Mouse (Mus musculus): ENCODE data around the gene Rpl3. TPM values are rescaled to one million over a fixed set of nuclear protein-coding genes. Genes with fewer than 3 reads are reported as not detected.

The Rpl3 gene
- total RNA-seq, 2 experiments from 2014 or later: 154 to 183 TPM

DNA sequence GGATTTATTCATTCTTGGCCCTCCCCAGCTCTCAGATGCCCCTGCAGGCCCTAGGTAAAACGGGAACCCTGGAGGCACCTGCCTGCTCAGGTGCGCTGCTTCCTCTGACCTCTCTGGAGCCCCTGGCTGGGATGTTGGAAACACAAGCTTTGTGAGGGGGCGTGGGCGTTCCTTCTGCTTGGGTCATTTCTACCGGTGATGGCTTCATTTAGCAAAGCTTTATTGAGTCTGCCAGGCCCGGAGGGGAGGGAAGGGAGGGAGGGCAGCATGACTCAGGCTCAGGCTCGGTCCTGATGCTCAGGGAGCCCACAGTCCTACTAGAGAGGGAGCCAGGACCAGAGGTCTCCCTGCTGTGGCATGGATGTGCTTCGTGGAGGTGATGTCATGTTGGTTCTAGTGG lies 931 bp upstream of the Rpl3 start:
- DNase-seq (ENCODE audit: low spot score): no peak
- intact Hi-C loops (cut with DNase I): loop anchor here (5.0 kb wide), 1 partner anchor 130 kb away; no protein-coding TSS in a partner anchor

DNA sequence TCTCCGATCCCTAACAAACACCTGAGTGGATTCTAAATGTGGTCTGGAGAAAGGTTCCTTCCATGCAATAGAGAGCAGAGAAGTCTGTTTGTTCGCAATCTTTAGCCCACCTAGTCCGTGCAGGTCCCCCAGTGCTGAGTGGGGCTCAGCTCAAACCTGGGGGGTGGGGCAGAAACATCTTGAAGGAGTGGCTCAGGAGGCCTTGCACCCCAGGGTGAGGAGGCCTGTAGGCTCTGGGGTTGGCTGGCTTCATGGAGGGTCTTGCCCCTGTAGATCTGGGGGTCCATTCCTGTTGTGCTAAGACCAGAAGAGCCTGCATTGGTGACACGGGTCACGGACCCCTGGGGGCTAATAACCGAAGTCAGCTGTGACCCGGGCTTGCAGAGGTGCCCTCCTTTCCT lies 373 bp upstream of the Rpl3 start:
- intact Hi-C loops (cut with DNase I): loop anchor here (5.0 kb wide), 1 partner anchor 130 kb away; no protein-coding TSS in a partner anchor
- no peak for DNase-seq (ENCODE audit: low spot score)

DNA sequence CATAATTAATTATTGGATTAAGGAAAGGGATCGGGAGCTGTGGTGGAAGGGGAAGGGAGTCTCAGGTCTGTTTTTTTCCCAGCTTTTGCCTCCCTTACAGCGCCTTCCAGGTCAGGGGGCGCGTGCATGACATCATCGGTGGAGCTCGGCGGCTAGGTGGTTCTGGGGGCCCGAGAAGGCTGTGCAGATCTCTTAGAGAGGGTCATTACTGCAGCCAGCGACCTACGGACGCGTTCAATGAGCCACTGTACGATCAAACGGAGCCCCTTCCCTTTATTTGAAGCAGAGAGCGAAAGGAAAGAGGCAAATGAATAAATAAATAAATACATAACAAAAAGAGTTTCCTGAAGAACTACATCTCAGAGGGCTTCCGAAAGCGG lies 937 bp downstream of the Rpl3 start:
- no peak for DNase-seq (ENCODE audit: low spot score)
- intact Hi-C loops (cut with DNase I): loop anchor here (5.0 kb wide), 1 partner anchor 132 kb away; no protein-coding TSS in a partner anchor

DNA sequence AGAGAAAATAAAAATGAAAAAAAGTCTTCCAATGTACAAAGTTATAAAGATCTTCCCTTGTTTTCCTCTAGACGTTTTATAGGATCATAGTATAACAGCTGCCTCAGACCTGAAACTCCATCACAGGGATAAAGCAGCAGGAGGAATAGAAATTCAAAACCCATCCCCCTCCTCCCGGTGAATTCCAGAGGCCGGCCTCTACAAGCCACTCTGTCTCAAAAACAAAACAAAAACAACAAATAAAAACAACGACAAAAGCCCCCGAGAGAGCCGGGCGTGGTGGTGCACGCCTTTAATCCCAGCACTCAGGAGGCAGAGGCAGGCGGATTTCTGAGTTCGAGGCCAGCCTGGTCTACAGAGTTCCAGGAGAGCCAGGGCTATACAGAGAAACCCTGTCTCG lies 1.5 kb downstream of the Rpl3 start:
- intact Hi-C loops (cut with DNase I): loop anchor here (5.0 kb wide), 1 partner anchor 132 kb away; no protein-coding TSS in a partner anchor
- no peak for DNase-seq (ENCODE audit: low spot score)

DNA sequence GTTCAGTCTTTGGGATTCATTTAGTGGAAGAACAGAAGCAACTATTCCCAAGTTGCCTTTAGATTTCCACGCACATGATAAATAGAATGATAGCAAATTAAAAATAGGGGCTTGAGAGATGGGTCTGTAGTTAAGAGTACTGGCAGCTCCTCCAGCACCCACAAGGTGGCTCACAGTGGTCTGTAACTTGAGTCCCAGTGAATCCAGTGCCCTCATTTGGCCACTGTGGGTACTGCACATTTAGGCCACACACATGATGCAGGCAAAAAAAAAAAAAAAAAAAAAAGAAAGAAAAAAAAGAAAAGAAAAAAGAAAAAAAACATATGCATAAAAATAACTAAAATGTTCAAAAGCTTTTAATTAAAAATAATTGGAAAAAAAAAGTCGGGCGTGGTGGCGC lies 3.0 kb downstream of the Rpl3 start:
- intact Hi-C loops (cut with DNase I): loop anchor here (5.0 to 10.0 kb wide), 3 partner anchors 44 to 619 kb away; partner anchors contain the start of gene Tab1
- peak; percentile 65 for DNase-seq (ENCODE audit: low spot score)

DNA sequence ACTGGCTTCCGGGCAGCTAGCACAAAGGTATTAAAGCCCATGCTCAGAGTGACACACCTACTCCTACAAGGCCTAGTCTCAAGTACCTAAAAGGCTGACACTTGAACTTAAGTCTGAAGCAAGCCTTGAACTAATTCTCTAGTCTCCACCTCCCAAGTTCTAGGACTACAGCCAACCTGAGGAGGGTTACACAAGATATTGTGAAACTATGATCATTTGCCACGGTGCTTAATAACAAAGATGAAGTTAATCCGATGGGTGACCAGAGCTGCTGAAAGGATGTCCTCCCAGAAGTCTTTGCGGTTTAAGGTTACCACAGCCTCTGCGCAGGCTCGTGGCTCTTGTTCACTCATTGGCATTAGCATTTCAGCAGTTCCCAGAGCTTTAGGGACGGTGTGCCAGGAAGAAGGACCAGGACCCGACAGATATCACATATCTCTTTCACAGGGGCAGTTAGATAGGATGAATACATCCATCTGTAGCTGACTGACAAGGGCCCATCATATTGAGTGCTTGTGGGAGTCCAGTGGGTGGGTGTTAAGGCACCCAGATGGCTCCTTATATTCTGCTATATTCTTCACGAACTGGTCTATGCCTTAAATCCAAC lies 4.2 kb downstream of the Rpl3 start:
- intact Hi-C loops (cut with DNase I): loop anchor here (5.0 to 10.0 kb wide), 3 partner anchors 45 to 620 kb away; partner anchors contain the start of gene Tab1

DNA sequence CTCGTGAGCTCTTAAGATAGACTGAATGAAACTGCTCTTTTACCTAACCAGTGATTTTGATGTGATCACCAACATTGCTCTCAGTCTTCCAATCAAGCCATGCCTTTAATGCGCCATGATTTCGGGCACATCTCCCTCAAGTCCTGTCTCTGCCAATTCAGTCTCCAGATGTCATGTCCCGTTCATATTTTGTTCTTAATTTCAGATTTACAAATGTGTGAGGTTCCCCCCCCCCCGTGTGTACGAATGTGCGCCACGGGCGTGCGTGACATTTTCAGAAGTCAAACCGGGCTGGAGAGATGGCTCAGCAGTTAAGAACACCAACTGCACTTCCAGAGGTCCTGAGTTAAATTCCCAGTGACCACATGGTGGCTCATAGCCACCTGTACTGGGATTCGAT lies 7.9 kb downstream of the Rpl3 start:
- DNase-seq (ENCODE audit: low spot score): no peak
- intact Hi-C loops (cut with DNase I): loop anchor here (10.0 kb wide), 1 partner anchor 319 kb away; no protein-coding TSS in a partner anchor

More for the DNA sequence above, 4.2 kb downstream of the Rpl3 start:
- DNase-seq (ENCODE audit: low spot score): no peak

DNA sequence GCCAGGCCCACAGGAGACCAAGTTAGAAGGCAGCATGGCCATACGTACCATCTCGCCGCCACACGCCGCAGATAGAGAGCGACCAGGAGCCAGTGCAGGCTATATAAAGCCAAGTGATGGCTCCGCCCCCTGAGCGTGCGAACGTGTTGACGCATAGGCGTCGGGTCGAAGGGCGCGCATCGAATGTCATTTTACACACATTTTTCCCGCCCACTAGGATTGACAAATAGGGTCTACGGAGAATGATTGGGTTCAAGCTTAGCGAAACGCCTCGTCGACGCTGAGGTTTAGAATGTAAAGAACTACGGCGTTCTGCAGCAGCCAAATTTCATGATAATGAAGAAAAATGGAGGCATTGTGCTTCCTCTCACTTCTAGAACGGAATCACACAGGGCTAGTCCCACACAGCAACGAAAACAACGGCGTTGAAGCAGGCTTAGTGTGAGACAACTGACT lies 8.4 kb downstream of the Rpl3 start:
- intact Hi-C loops (cut with DNase I): loop anchor here (10.0 kb wide), 1 partner anchor 319 kb away; no protein-coding TSS in a partner anchor
- DNase-seq (ENCODE audit: low spot score): peak; percentile 95

DNA sequence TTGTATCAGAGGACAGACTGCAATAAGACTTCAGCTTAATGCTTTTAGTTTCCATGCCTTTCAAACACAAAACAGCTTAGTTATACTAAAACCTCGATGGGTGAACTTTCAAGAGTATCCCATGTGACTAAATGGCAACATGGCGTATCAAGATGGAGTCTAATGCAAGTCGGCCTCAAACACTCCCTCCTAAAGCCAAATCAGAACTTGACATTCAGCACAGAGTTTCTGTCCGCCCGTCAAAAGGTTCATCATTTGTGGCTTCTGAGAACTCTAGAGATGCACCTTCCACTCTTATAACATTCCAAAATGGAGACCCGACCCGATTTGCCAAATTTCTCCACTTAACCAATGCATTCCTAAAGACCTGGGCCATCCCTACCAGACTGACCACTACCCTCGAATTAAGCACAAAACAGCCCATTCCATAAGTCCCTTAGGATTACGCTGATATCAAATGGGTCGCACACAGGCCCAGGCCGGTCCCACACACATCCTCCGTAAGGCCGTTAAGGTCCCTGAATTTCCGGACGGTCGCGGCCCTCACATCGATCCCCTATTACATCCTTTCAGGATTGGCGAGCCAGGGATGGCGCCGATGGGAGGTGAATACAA lies 8.9 kb downstream of the Rpl3 start:
- no peak for DNase-seq (ENCODE audit: low spot score)
- intact Hi-C loops (cut with DNase I): loop anchor here (10.0 kb wide), 1 partner anchor 318 kb away; no protein-coding TSS in a partner anchor

DNA sequence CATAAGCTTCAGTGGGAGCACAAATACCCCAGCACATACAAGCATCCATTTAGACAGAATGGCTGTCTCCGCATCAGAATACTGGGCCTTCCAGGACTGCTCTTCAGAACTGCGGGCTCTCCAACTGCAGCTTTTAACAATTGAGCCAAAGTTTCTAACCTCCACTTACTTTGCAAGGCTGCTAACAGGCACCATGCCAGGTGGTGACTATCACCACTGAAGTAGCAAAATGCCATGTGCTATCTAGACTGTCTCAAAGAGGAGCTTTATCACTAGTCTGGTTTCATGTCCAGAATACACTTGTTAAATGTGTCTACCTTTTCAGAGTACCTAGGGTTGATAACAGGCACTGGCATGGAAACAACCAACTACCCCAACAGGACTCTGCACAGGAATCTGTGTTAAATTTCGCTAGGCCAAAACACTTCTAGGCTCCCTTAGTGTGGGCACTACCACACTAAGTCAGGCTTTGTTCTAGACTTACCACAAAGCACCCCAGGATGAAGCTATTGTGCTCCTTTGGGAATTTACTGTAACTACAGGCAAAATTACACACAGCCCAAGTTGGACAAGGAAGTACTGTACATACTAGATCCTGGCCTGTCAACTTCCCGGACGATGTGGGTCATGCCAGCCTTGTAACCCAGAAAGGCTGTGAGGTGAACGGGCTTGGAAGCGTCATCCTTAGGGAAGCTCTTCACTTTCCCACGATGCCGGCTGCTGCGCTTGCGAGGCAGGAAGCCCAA lies 9.7 kb downstream of the Rpl3 start:
- no peak for DNase-seq (ENCODE audit: low spot score)
- intact Hi-C loops (cut with DNase I): loop anchor here (10.0 kb wide), 1 partner anchor 317 kb away; no protein-coding TSS in a partner anchor

DNA sequence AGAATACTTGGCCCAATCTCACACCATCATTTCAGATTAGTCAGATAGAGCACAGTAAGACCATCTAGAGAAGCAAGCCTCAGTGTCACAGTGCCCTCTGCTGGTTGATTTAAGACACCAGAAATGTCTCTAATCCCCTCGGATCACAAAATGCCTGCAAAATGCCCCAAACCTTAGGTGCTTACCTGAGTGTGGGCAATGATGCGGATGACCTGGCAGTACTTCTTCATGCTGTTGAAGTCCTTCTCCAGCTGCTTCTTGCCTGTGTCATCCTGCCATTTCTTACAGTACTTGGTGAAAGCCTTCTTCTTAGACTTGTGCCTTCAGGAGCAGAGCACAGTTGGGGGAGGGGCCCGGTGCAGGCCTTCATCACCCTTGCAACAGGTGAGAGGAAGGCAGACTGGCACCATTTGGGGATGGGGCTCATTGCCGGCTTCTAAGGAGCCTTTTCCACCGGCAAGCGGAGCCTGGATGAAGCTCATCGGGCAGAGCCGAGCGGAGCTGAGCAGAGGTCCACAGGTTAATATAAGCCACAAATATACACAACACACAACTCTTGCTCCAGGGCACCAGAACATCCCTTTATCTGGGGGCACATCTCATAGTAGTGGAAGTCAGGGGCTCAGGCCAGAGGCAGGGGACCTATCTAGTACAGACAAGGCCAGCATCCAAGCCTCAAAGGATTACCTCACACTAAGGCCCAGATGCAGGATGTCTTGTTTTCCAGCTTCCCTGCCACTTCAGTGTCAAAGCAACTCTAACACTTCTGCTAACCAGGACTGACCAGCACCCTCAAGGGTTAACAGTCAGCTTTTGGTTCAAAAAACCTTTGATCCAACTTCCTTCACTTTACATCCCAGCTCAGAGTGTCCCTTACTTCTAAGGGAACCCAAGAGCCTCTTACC lies 10.7 kb downstream of the Rpl3 start:
- DNase-seq (ENCODE audit: low spot score): no peak
- intact Hi-C loops (cut with DNase I): loop anchor here (10.0 kb wide), 1 partner anchor 316 kb away; no protein-coding TSS in a partner anchor

DNA sequence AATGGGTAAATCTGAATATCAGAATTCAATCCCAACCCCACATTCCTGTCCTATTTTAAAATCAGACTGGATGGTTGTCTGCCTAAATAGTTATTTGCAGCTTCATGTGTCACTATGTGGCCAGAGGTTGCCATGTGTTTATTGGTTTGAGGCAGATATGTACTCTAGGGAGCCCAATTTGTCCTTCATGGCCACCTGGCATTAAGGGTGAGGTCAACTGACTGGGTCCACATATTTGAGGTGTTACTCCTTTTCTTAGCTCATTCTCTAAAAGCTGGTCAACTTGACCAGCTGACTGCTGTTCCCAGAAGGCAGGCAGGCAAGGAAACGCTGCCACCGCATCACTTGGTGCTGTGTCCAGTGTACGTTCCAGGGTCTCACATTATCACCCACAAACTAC lies 11.7 kb downstream of the Rpl3 start:
- DNase-seq (ENCODE audit: low spot score): no peak
- intact Hi-C loops (cut with DNase I): loop anchor here (10.0 kb wide), 1 partner anchor 315 kb away; no protein-coding TSS in a partner anchor

DNA sequence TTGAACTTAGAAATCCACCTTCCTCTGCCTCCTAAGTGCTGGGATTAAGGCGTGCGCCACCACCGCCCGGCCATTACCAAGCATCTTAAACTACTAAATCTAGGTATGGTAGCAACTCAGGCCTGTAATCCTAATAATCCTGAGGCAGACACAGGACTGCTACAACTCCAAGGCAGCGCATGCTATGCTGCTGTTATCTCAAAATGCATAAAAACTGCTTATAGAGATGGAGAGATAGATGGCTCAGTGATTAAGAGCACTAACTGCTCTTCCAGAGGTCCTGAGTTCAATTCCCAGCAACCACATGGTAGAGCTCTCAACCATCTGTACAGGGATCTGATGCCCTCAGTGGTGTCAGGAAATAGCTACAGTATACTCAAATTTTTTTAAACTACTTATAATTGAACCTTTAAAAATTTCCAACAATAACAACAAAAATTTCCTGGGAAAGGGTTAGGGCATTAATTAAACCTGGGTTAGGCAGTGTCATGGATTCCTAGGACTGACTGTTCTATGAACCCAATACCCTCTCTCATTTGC lies 12.5 kb downstream of the Rpl3 start:
- DNase-seq (ENCODE audit: low spot score): no peak
- intact Hi-C loops (cut with DNase I): no loop called here

DNA sequence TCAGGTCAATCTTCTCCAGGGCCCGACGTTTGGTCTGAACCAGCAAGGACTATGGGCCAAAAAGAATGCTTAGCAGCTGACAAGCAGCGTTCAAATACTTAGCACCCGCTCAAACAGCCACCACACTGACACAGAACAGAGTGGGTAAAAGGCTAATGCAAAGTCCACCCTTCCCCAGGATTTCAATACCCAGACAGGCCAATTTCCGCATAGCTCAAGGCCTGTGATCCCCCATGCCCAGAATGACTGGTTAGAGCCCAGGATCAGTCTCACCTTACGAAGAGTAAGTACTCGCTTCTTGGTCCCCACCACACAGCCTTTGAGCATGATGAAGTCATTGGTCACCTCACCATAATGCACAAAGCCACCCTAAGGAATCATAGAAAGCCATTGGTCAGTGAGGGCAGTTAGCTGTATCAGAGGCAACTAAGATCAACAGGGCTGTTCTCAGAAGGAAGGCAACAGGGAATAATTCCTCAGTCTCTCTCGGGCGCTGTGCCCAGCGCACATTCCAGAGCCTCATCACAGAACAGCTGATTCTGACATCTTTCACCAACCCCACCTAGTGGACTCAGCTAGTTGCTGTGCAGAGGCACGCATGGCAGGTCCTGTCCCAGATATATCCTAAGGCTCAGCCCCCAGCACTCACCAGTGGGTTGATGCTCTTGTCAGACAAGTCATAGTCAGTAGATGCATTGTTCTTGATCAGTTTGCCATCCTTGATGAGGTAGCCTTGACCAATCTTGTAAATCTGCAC lies 13.4 kb downstream of the Rpl3 start:
- DNase-seq (ENCODE audit: low spot score): no peak
- intact Hi-C loops (cut with DNase I): no loop called here

DNA sequence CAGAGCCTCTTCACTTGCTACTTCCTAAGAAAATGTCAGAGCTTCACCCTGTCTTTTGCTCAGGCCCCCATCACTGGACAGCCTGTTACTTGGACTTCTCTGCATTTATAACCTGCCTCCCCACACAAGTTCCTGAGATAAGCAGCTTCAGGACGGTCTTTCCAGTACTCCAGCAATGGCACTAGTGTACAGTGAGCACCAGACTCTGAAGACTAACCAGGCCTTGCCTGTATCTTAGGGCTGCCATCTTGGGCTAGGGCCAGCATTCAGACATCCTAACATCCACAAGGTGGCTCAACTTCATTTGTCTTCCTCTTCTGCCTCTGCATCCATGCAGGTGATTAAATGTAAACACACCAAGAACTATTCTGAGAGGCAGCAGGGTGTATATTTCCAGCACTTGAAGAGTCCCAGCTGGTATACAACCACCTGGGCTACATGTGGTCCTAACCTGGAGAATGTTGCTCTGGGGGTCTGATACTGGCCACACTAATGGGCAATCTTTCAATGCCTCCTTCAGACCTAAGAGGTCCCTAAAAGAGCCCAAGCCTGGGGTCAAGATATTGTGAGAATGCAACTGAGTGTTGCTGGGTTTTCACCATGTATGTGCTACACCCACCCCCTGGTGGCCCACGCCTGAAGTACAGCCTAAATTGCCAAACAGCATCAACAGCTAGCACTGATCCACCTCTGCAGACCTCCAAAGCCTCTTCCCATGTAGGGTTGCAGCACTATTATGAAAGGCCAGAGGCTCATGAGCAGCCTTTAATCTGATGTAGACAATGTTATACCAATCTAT lies 15.1 kb downstream of the Rpl3 start:
- peak; percentile 40 for DNase-seq (ENCODE audit: low spot score)
- intact Hi-C loops (cut with DNase I): loop anchor here (1.0 kb wide), 1 partner anchor 130 kb away; no protein-coding TSS in a partner anchor

DNA sequence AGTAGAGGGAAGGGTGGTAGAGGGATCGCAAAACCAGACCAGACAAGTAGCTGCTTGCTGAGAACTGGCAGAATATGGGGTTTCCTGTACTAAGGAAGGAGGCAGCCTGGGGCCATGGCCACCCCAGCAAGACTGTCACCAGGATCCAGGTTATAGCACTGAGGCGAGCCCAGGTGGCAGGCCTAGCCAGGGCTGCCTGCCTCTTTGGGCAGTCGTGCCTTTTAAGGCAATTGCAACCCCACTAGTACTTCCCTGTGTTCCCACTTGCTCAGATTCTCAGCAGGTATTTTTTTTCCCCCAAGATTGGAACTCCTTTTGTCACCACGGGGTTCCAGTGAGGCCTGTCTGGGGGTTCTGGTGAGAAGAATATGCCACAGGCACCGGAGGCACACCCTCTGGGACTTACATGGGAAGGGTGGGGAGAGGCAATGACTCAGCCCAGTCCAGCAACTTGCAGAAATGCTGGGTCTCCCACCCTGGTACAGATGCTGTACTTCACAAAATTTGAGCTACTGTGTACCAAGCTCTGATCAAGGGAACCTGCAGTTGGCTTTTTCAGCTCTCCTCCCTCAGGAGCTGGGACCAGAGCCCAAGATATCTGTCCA lies 15.8 kb downstream of the Rpl3 start:
- intact Hi-C loops (cut with DNase I): loop anchor here (1.0 kb wide), 1 partner anchor 130 kb away; no protein-coding TSS in a partner anchor
- no peak for DNase-seq (ENCODE audit: low spot score)

DNA sequence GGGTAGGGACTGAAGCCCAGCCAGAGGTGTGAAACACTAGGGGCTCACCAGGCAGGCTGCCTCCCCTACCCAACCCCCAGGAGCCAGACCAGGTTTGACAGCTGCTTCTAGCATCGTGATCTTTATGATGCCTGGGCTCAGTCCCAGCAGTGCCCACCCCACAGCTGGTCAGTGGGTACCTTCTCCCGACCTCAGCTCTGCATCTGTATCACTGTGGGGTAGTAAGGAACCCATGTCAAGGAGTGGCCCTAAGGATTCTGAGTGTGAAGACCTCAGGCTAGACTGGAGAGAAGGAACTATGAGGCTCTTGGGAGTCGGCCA lies 16.3 kb downstream of the Rpl3 start:
- intact Hi-C loops (cut with DNase I): no loop called here
- no peak for DNase-seq (ENCODE audit: low spot score)
